Mouse (Mus musculus) brain, embryonic 18.5 days (tissue): ENCODE measurements around the gene H2al2a.
A peak's percentile ranks its signal among the peaks of the same experiment; 100 is the strongest.
"Not testable (repeated sequence)": the region's sequence is repeated elsewhere in the genome, so short reads cannot be mapped to it uniquely, and the experiment has no call there.

Source experiments
- DNase-seq: peaks from one replicate; pipeline ENCODE4 v3.0.0-alpha.2; 2012; ENCODE audit warnings: low read depth, low spot score

H2al2a gene

GRCm38 (mm10) chr2:18028140-18029021 is 31.6 kb upstream of the H2al2a start:
- DNase-seq: no peak

GRCm38 (mm10) chr2:18027448-18028139 is 30.8 kb upstream of the H2al2a start:
- DNase-seq: peak; percentile 86

GRCm38 (mm10) chr2:18026116-18026947 is 29.6 kb upstream of the H2al2a start:
- DNase-seq: peak; percentile 39

- DNase-seq: no peak
Measured at GRCm38 (mm10) chr2:18025781-18026115, 29.0 kb upstream of the H2al2a start.

- no peak for DNase-seq
Measured at GRCm38 (mm10) chr2:18025116-18025515, 28.4 kb upstream of the H2al2a start.

GRCm38 (mm10) chr2:18022886-18023285 is 26.1 kb upstream of the H2al2a start:
- no peak for DNase-seq

- no peak for DNase-seq
Measured at GRCm38 (mm10) chr2:18019122-18019521, 22.4 kb upstream of the H2al2a start.

GRCm38 (mm10) chr2:18017321-18017720 is 20.6 kb upstream of the H2al2a start:
- DNase-seq: no peak

GRCm38 (mm10) chr2:18016639-18017038 is 19.9 kb upstream of the H2al2a start:
- no peak for DNase-seq

GRCm38 (mm10) chr2:18015581-18015980 is 18.8 kb upstream of the H2al2a start:
- DNase-seq: no peak

- no peak for DNase-seq
Measured at GRCm38 (mm10) chr2:18012866-18013265, 16.1 kb upstream of the H2al2a start.

GRCm38 (mm10) chr2:18011226-18011625 is 14.5 kb upstream of the H2al2a start:
- peak; percentile 34 for DNase-seq

- no peak for DNase-seq
Measured at GRCm38 (mm10) chr2:18005137-18005536, 8.4 kb upstream of the H2al2a start.

GRCm38 (mm10) chr2:18004286-18004685 is 7.5 kb upstream of the H2al2a start:
- DNase-seq: no peak

- DNase-seq: no peak
Measured at GRCm38 (mm10) chr2:18002306-18002705, 5.5 kb upstream of the H2al2a start.

- no peak for DNase-seq
Measured at GRCm38 (mm10) chr2:17989562-17989961, 7.2 kb downstream of the H2al2a start.

GRCm38 (mm10) chr2:17989115-17989514 is 7.6 kb downstream of the H2al2a start:
- DNase-seq: no peak

GRCm38 (mm10) chr2:17986694-17987093 is 10.1 kb downstream of the H2al2a start:
- no peak for DNase-seq

GRCm38 (mm10) chr2:17984774-17985173 is 12.0 kb downstream of the H2al2a start:
- DNase-seq: no peak

GRCm38 (mm10) chr2:17982747-17983146 is 14.0 kb downstream of the H2al2a start:
- DNase-seq: no peak

GRCm38 (mm10) chr2:17978706-17979105 is 18.1 kb downstream of the H2al2a start:
- no peak for DNase-seq

GRCm38 (mm10) chr2:17978251-17978650 is 18.5 kb downstream of the H2al2a start:
- DNase-seq: not testable (repeated sequence)
